Mouse (Mus musculus): ENCODE results near the gene Furin. TPM values are rescaled to one million over a fixed set of nuclear protein-coding genes. Genes with fewer than 3 reads are reported as not detected.

The Furin gene
- total and polyA plus RNA-seq, 2 experiments from 2014 or later: 18.9 to 67.6 TPM

GRCm38 (mm10) chr7:80386235-80386930 is 18.9 kb downstream of the Furin start:
- Histone ChIP-seq H3K4me1 (ENCODE audit: control insufficient read depth, insufficient read depth) (no peaks in the 10 kb centered on the region), H3K4me2 (ENCODE audit: low read depth, low read length) (peak overlapping the region; percentile 56), H3K9me3 (replicated peaks; ENCODE audit: control insufficient read depth, low read length) (no peaks in the 10 kb centered on the region), H3K27me3 (ENCODE audit: control insufficient read depth, insufficient read depth, low read length) (no peaks in the 10 kb centered on the region), H3K4me3 (ENCODE audit: low read depth, low read length) (peak overlapping the region; percentile 48), H3K9ac (replicated peaks; ENCODE audit: low read depth, low read length) (0 out of 2 replicates have a peak overlapping the region, but pooled peaks have one; percentile 56), H3K36me3 (replicated peaks; ENCODE audit: control insufficient read depth, insufficient read depth, low read length) (peaks cover 42% of the 10 kb centered on the region), H3K27ac (ENCODE audit: low read depth) (peak overlapping the region; percentile 89)
- peak; percentile 94 for DNase-seq (ENCODE audit: low spot score)
- TF ChIP-seq CTCF (IDR thresholded peaks at IDR 0.05; ENCODE audit: low read depth) (peak; percentile 98), EP300 (IDR thresholded peaks at IDR 0.05; ENCODE audit: low read depth) (no peak)
- 37% methylated on average over 18 of the region's 18 CpGs for WGBS
- ATAC-seq (ENCODE audit: insufficient read depth, low read depth): peak; percentile 59

- DNase-seq (ENCODE audit: low spot score): no peak
- Histone ChIP-seq H3K36me3 (replicated peaks; ENCODE audit: control insufficient read depth, insufficient read depth, low read length) (peaks cover 43% of the 10 kb centered on the region), H3K4me3 (ENCODE audit: low read depth, low read length) (no peak overlapping the region), H3K4me1 (ENCODE audit: control insufficient read depth, insufficient read depth) (no peaks in the 10 kb centered on the region), H3K27me3 (ENCODE audit: control insufficient read depth, insufficient read depth, low read length) (no peaks in the 10 kb centered on the region), H3K27ac (ENCODE audit: low read depth) (no peak overlapping the region), H3K4me2 (ENCODE audit: low read depth, low read length) (no peak overlapping the region), H3K9me3 (replicated peaks; ENCODE audit: control insufficient read depth, low read length) (no peaks in the 10 kb centered on the region), H3K9ac (replicated peaks; ENCODE audit: low read depth, low read length) (no peak overlapping the region)
- 81% methylated on average over 11 of the region's 11 CpGs for WGBS
- no peak for TF ChIP-seq EP300 (IDR thresholded peaks at IDR 0.05; ENCODE audit: low read depth)
- no peak for TF ChIP-seq CTCF (IDR thresholded peaks at IDR 0.05; ENCODE audit: low read depth)
- ATAC-seq (ENCODE audit: insufficient read depth, low read depth): no peak
Observed at GRCm38 (mm10) chr7:80382919-80383318, 22.3 kb downstream of the Furin start.

- H3K4me1 ChIP-seq (ENCODE audit: control insufficient read depth, insufficient read depth): no peaks in the 10 kb centered on the region
- no peaks in the 10 kb centered on the region for H3K27me3 ChIP-seq (ENCODE audit: control insufficient read depth, insufficient read depth, low read length)
- peaks cover 43% of the 10 kb centered on the region for H3K36me3 ChIP-seq (replicated peaks; ENCODE audit: control insufficient read depth, insufficient read depth, low read length)
- H3K27ac ChIP-seq (ENCODE audit: low read depth): no peak overlapping the region
- no peak overlapping the region for H3K9ac ChIP-seq (replicated peaks; ENCODE audit: low read depth, low read length)
- TF ChIP-seq CTCF (IDR thresholded peaks at IDR 0.05; ENCODE audit: low read depth) (peak; percentile 40), EP300 (IDR thresholded peaks at IDR 0.05; ENCODE audit: low read depth) (no peak)
- ATAC-seq (ENCODE audit: insufficient read depth, low read depth): no peak
- H3K9me3 ChIP-seq (replicated peaks; ENCODE audit: control insufficient read depth, low read length): no peaks in the 10 kb centered on the region
- 67% methylated on average over 13 of the region's 13 CpGs for WGBS
- no peak for DNase-seq (ENCODE audit: low spot score)
- no peak overlapping the region for H3K4me3 ChIP-seq (ENCODE audit: low read depth, low read length)
- H3K4me2 ChIP-seq (ENCODE audit: low read depth, low read length): no peak overlapping the region
Observed at GRCm38 (mm10) chr7:80379531-80379930, 25.7 kb downstream of the Furin start.

- WGBS: 25% methylated on average over 6 of the region's 6 CpGs
Observed at GRCm38 (mm10) chr7:80377471-80377870, 27.8 kb downstream of the Furin start.

GRCm38 (mm10) chr7:80376192-80376591 is 29.0 kb downstream of the Furin start:
- DNase-seq (ENCODE audit: low spot score): no peak
- no peaks in the 10 kb centered on the region for H3K9me3 ChIP-seq (replicated peaks; ENCODE audit: control insufficient read depth, low read length)
- H3K4me3 ChIP-seq (ENCODE audit: low read depth, low read length): no peak overlapping the region
- no peaks in the 10 kb centered on the region for H3K4me1 ChIP-seq (ENCODE audit: control insufficient read depth, insufficient read depth)
- H3K4me2 ChIP-seq (ENCODE audit: low read depth, low read length): no peak overlapping the region
- H3K36me3 ChIP-seq (replicated peaks; ENCODE audit: control insufficient read depth, insufficient read depth, low read length): peaks cover 23% of the 10 kb centered on the region
- TF ChIP-seq CTCF (IDR thresholded peaks at IDR 0.05; ENCODE audit: low read depth) (no peak), EP300 (IDR thresholded peaks at IDR 0.05; ENCODE audit: low read depth) (no peak)
- ATAC-seq (ENCODE audit: insufficient read depth, low read depth): no peak
- no peak overlapping the region for H3K9ac ChIP-seq (replicated peaks; ENCODE audit: low read depth, low read length)
- 79% methylated on average over 10 of the region's 10 CpGs for WGBS
- H3K27ac ChIP-seq (ENCODE audit: low read depth): no peak overlapping the region
- H3K27me3 ChIP-seq (ENCODE audit: control insufficient read depth, insufficient read depth, low read length): no peaks in the 10 kb centered on the region

More at GRCm38 (mm10) chr7:80377471-80377870, 27.8 kb downstream of the Furin start:
- DNase-seq (ENCODE audit: low spot score) (peak; percentile 53), ATAC-seq (ENCODE audit: insufficient read depth, low read depth) (0 out of 2 replicates have a peak, but pooled peaks have one; percentile 31)
- H3K4me3 ChIP-seq (ENCODE audit: low read depth, low read length): no peak overlapping the region
- no peaks in the 10 kb centered on the region for H3K9me3 ChIP-seq (replicated peaks; ENCODE audit: control insufficient read depth, low read length)
- no peak overlapping the region for H3K9ac ChIP-seq (replicated peaks; ENCODE audit: low read depth, low read length)
- H3K27ac ChIP-seq (ENCODE audit: low read depth): no peak overlapping the region
- no peak overlapping the region for H3K4me2 ChIP-seq (ENCODE audit: low read depth, low read length)
- H3K4me1 ChIP-seq (ENCODE audit: control insufficient read depth, insufficient read depth): no peaks in the 10 kb centered on the region
- H3K27me3 ChIP-seq (ENCODE audit: control insufficient read depth, insufficient read depth, low read length): no peaks in the 10 kb centered on the region
- peaks cover 30% of the 10 kb centered on the region for H3K36me3 ChIP-seq (replicated peaks; ENCODE audit: control insufficient read depth, insufficient read depth, low read length)
- TF ChIP-seq EP300 (IDR thresholded peaks at IDR 0.05; ENCODE audit: low read depth): no peak
- peak; percentile 86 for TF ChIP-seq CTCF (IDR thresholded peaks at IDR 0.05; ENCODE audit: low read depth)
